Mouse (Mus musculus): ENCODE measurements at regions not wholly inside any gene's neighbourhood (a gene's known extent, or its start where the extent isn't known, plus 50 kb on each side); places are given as distances from the start of the nearest gene placed in this dataset.

DNA sequence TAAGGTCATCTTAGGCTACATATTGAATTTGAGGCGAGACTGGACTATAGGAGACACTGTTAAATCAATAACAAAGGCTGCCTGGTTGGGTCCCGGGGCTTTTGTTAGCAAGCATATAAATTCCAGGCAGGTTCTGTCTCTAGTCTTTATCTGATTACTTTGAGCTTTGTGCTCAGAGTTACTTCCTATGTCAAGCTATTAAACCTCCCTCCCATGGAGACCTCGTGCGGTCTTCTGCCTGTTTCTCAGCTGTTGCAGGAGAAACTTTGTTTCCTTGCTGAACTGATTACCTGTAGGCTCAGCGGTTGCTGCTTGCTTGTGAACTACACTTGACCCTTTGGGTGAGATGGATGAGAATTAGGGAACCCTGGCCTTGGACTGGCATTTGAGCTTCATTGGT, 210.5 kb upstream of the Btg1 start:
- TF ChIP-seq RCOR1 (conservative IDR thresholded peaks at IDR 0.05; ENCODE audit: low read depth, low read length) (no peak), CTCF (conservative IDR thresholded peaks at IDR 0.05 in 1 of 2, IDR thresholded peaks at IDR 0.05 in 1 of 2; ENCODE audit: low read depth in 2 of 2, low read length in 2 of 2) (no peak), CHD1 (IDR thresholded peaks at IDR 0.05; ENCODE audit: low read depth, low read length) (no peak), POLR2A (IDR thresholded peaks at IDR 0.05; ENCODE audit: low read depth, low read length) (no peak), ZC3H11A (IDR thresholded peaks at IDR 0.05; ENCODE audit: low read depth, low read length) (no peak), JUN (IDR thresholded peaks at IDR 0.05; ENCODE audit: insufficient read depth, low read depth, low read length) (no peak), MEF2A (IDR thresholded peaks at IDR 0.05; ENCODE audit: borderline replicate concordance, low read depth, low read length) (no peak), E2F4 (IDR thresholded peaks at IDR 0.05; ENCODE audit: insufficient replicate concordance, low read depth, low read length) (no peak)

All from CH12.LX (cell line).